Mouse (Mus musculus): ENCODE results near the gene Zc2hc1b. TPM values are rescaled to one million over a fixed set of nuclear protein-coding genes. Genes with fewer than 3 reads are reported as not detected.

Gene Zc2hc1b
- total RNA-seq (2014; rRNA removed) = not detected in 2 replicates
- polyA plus RNA-seq (2015; fragmentation: Nextera tagmentation; extraction: Ambion mirVana) = not detected in 2 replicates

DNA sequence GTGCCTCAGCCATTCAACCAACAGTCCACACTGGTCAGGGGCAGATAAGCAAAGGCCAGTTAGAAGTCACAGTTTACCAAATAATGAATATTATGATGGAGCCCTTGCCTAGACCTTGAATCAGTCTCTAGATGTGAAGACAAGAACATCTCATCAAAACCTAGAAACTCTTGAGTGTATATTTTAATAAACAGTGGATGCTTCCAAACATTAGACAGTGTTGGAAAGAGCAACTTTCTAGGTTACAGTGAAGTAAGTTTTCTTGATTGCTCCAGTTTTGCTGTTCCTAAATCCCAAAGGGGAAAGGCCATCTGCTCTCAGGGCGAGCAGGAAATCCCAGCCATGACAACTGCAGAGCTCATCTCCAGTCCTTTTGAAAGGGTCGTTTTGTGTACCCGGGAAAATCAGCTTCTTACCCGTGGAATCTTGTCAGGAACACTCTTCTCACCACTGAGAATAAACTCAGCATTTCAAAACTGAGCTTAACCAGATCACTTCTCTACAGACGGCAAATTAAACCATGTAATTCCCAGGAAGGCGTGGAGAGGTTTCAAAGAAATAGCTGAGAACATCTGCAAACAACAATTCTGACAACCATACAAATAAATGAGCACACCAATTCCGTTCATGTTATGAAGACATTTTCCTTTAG is at the start of gene Zc2hc1b:
Zc2hc1b (minus strand) TSS at position 51 of the 652 bp plus-strand sequence.
- Histone ChIP-seq H3K36me3 (ENCODE audit: insufficient read depth, low read length) (peaks cover 36% of the 10 kb centered on the region), H3K4me2 (ENCODE audit: low read depth, low read length, poor library complexity, severe bottlenecking) (no peak within 1 kb of the TSS)
- DNase-seq (ENCODE audit: low spot score) = no peak

DNA sequence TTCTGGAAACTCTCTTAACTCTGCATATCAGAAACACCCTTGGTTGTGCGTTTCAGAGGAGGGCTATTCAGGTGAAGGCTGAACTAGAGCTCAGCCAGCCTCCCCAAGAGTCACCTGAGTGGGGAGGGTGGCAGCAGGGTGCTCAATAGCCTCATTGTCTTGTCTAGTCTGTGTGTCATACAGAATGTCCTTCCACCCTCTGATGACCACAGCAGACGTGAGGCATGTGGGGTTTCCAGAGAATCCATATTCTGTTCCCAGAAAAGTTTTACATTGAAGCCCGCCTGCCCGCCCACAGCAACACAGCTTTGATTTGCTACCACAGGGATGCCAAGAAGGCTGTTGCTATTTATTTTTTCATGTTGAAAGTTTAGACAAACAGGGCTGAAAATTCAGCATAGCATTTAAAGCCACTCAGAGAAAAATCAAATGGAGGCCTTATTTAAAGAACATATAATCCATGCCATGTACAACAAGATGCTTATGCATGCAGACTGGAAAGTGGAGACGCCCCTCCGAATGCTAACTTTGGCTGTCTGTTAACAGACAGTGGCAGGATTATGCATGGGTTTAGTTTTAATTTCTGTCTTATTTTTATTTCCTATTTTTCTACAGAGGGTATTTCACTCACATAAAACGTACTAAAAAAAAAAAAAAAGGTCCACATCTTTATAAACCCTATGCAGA is 47.7 kb upstream of the Zc2hc1b start:
- no peaks in the 10 kb centered on the region for H3K9me3 ChIP-seq (ENCODE audit: low read length)
- H3K9ac ChIP-seq (replicated peaks; ENCODE audit: low read length, poor library complexity, severe bottlenecking) = no peak overlapping the region
- ATAC-seq (ENCODE audit: low FRiP score) (no peak), DNase-seq (ENCODE audit: low spot score) (no peak)
- H3K4me2 ChIP-seq (ENCODE audit: low read depth, low read length, poor library complexity, severe bottlenecking) = no peak overlapping the region
- TF ChIP-seq CTCF (IDR thresholded peaks at IDR 0.05) = no peak
- H3K4me3 ChIP-seq (ENCODE audit: low read depth, low read length) = no peak overlapping the region
- H3K4me1 ChIP-seq (ENCODE audit: insufficient read depth, low read length) = no peaks in the 10 kb centered on the region
- no peaks in the 10 kb centered on the region for H3K27me3 ChIP-seq (ENCODE audit: insufficient read depth, low read length)
- 86% methylated on average over 7 of the region's 7 CpGs for WGBS
- H3K36me3 ChIP-seq (ENCODE audit: insufficient read depth, low read length) = no peaks in the 10 kb centered on the region
- no peak overlapping the region for H3K27ac ChIP-seq (ENCODE audit: low read depth, low read length)

More for the DNA sequence above, at the start of gene Zc2hc1b:
- H3K27ac ChIP-seq (ENCODE audit: low read depth, low read length) = no peak within 1 kb of the TSS
- WGBS = 44% methylated on average over 7 of the region's 7 CpGs
- no peak within 1 kb of the TSS for H3K4me3 ChIP-seq (ENCODE audit: low read depth, low read length)
- no peaks in the 10 kb centered on the region for H3K27me3 ChIP-seq (ENCODE audit: insufficient read depth, low read length)
- no peaks in the 10 kb centered on the region for H3K9me3 ChIP-seq (ENCODE audit: low read length)
- ATAC-seq (ENCODE audit: low FRiP score) = no peak
- no peak for TF ChIP-seq CTCF (IDR thresholded peaks at IDR 0.05)
- H3K9ac ChIP-seq (replicated peaks; ENCODE audit: low read length, poor library complexity, severe bottlenecking) = no peak within 1 kb of the TSS
- no peaks in the 10 kb centered on the region for H3K4me1 ChIP-seq (ENCODE audit: insufficient read depth, low read length)

DNA sequence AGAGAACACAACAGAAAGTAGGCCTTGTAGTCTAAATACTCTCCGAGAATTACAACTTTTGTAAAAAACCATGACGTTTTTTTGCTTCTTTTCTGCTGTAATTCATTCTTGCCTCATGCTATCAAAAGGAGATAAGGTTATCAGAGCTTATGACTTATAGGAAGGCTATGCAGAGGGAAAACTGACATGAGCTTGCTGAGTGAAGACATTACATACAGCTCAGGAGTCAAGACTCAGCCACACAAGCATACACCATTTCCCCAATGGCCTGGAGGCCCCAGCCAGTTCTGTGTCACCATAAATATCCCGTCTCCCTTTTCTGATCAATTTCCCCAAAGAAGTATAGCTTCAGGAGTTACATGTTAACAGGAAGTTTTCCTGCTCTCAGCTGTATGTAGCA is 44.3 kb upstream of the Zc2hc1b start:
- 89% methylated on average over 3 of the region's 3 CpGs for WGBS
- H3K4me2 ChIP-seq (ENCODE audit: low read depth, low read length, poor library complexity, severe bottlenecking) = no peak overlapping the region
- no peak for TF ChIP-seq CTCF (IDR thresholded peaks at IDR 0.05)
- H3K4me3 ChIP-seq (ENCODE audit: low read depth, low read length) = no peak overlapping the region
- H3K4me1 ChIP-seq (ENCODE audit: insufficient read depth, low read length) = no peaks in the 10 kb centered on the region
- H3K9ac ChIP-seq (replicated peaks; ENCODE audit: low read length, poor library complexity, severe bottlenecking) = no peak overlapping the region
- H3K9me3 ChIP-seq (ENCODE audit: low read length) = no peaks in the 10 kb centered on the region
- no peaks in the 10 kb centered on the region for H3K36me3 ChIP-seq (ENCODE audit: insufficient read depth, low read length)
- no peak for DNase-seq (ENCODE audit: low spot score)
- H3K27ac ChIP-seq (ENCODE audit: low read depth, low read length) = no peak overlapping the region
- ATAC-seq (ENCODE audit: low FRiP score) = no peak
- no peaks in the 10 kb centered on the region for H3K27me3 ChIP-seq (ENCODE audit: insufficient read depth, low read length)

DNA sequence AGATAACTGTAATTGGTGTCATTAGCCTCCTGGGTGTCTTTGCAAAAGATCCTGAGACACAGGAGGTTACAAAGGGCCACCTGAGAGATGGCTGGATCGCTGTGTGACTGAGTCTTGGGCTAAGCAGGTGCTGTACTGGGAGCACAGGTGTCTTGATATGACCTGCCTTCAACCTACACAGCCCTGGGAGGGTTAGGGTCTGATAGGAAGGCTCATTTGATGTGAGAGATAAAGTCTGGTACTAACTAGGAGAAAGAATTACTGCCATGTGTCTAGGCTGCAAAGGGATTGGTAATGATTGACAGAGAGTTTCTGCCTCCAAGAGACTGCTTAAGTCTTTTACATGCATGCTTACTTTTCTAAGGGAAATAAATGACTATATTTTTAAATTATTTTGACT is 42.2 kb upstream of the Zc2hc1b start:
- no peak overlapping the region for H3K9ac ChIP-seq (replicated peaks; ENCODE audit: low read length, poor library complexity, severe bottlenecking)
- H3K27me3 ChIP-seq (ENCODE audit: insufficient read depth, low read length) = no peaks in the 10 kb centered on the region
- WGBS = 68% methylated on average over 1 of the region's 1 CpGs
- no peak for TF ChIP-seq CTCF (IDR thresholded peaks at IDR 0.05)
- no peaks in the 10 kb centered on the region for H3K36me3 ChIP-seq (ENCODE audit: insufficient read depth, low read length)
- H3K4me1 ChIP-seq (ENCODE audit: insufficient read depth, low read length) = no peaks in the 10 kb centered on the region
- no peaks in the 10 kb centered on the region for H3K9me3 ChIP-seq (ENCODE audit: low read length)
- H3K27ac ChIP-seq (ENCODE audit: low read depth, low read length) = no peak overlapping the region
- DNase-seq (ENCODE audit: low spot score) (no peak), ATAC-seq (ENCODE audit: low FRiP score) (no peak)
- H3K4me2 ChIP-seq (ENCODE audit: low read depth, low read length, poor library complexity, severe bottlenecking) = no peak overlapping the region
- H3K4me3 ChIP-seq (ENCODE audit: low read depth, low read length) = no peak overlapping the region

DNA sequence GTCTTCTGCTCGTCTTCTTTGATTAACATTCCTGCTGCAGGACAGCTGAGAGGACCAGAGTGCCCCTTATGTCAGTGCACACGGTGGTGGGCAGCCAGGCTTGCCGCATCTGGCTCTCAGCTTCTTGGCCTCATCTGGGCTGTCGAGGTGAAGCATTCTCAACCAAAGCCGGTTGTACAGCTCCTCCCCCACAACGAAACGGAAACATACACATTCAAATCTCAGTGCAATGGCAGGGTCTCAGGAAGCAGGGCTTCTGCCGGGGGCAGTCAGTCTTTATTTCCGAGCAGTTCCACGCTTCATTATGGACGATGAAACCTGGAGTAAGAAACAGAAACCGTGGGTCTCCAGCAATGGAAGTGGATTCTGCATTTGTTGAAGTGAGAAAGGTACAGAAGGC is 36.1 kb upstream of the Zc2hc1b start:
- Histone ChIP-seq H3K9ac (replicated peaks; ENCODE audit: low read length, poor library complexity, severe bottlenecking) (no peak overlapping the region), H3K4me2 (ENCODE audit: low read depth, low read length, poor library complexity, severe bottlenecking) (no peak overlapping the region), H3K27ac (ENCODE audit: low read depth, low read length) (no peak overlapping the region), H3K27me3 (ENCODE audit: insufficient read depth, low read length) (no peaks in the 10 kb centered on the region), H3K4me1 (ENCODE audit: insufficient read depth, low read length) (no peaks in the 10 kb centered on the region), H3K9me3 (ENCODE audit: low read length) (no peaks in the 10 kb centered on the region), H3K4me3 (ENCODE audit: low read depth, low read length) (no peak overlapping the region), H3K36me3 (ENCODE audit: insufficient read depth, low read length) (no peaks in the 10 kb centered on the region)
- DNase-seq (ENCODE audit: low spot score) (no peak), ATAC-seq (ENCODE audit: low FRiP score) (no peak)
- no peak for TF ChIP-seq CTCF (IDR thresholded peaks at IDR 0.05)
- WGBS = 86% methylated on average over 12 of the region's 12 CpGs

DNA sequence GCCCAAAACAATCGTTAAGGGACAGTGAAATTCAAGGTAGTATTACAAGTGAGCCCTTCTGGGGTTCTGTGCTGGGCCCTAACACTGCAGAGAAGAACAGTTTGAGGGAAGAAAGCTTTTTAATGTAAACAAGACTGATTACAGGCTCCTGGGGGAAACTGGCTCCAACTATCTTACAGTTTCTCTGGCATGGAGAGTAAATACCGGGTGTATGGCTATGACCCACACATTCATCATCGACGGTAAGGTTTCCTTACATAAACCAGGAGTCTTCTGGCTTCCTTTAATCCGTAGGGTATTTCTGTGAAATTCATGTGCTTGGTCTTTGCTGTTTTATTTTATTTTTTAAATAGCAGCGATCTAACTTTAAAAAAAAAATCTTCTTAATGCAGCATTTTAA is 35.0 kb upstream of the Zc2hc1b start:
- Histone ChIP-seq H3K27me3 (ENCODE audit: insufficient read depth, low read length) (no peaks in the 10 kb centered on the region), H3K4me1 (ENCODE audit: insufficient read depth, low read length) (no peaks in the 10 kb centered on the region), H3K9ac (replicated peaks; ENCODE audit: low read length, poor library complexity, severe bottlenecking) (no peak overlapping the region), H3K27ac (ENCODE audit: low read depth, low read length) (no peak overlapping the region), H3K36me3 (ENCODE audit: insufficient read depth, low read length) (no peaks in the 10 kb centered on the region), H3K9me3 (ENCODE audit: low read length) (no peaks in the 10 kb centered on the region), H3K4me2 (ENCODE audit: low read depth, low read length, poor library complexity, severe bottlenecking) (no peak overlapping the region), H3K4me3 (ENCODE audit: low read depth, low read length) (no peak overlapping the region)
- DNase-seq (ENCODE audit: low spot score) = no peak
- no peak for ATAC-seq (ENCODE audit: low FRiP score)
- TF ChIP-seq CTCF (IDR thresholded peaks at IDR 0.05) = no peak
- 87% methylated on average over 6 of the region's 6 CpGs for WGBS

Data from midbrain, postnatal 0 days (tissue).